Comparison of ENCODE assay signal across 8 mouse cellular contexts in the genomic region with DNA sequence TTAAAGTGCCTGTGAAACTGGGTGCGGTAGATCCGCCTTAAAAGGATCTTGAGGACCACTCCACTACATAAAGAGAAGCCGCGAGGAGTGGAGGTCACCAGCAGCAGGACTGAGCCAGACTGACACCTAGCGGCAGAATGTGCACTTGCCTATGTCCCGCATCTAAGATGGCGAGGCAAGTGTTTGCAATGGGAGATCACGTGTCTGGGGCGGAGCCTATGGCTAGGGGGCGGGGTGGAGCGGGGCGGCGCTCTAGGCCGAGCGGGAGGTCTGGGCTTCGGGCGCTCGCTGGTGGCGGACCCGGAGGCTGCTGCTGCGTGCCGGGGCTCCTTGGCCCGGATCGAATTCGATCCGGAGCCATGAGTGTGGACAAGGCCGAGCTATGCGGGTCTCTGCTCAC. TPM values are rescaled to one million over a fixed set of nuclear protein-coding genes. Genes with fewer than 3 reads are reported as not detected.
DNase-seq lines count a peak whose midpoint lies in the region; ATAC-seq and TF ChIP-seq lines count a peak whose summit lies in the region.

A gene (plus strand): TSS at position 255 of the 400 bp plus-strand sequence.

- 0 out of 2 replicates have a peak, but pooled peaks have one; percentile 46 for TF ChIP-seq POLR2A in bone marrow macrophage, adult 2 months (IDR thresholded peaks at IDR 0.05; ENCODE audit: borderline replicate concordance, low read depth, low read length)
- peak; percentile 41; the same call in 1 of the 2 replicates for TF ChIP-seq POLR2A in embryonic fibroblast, embryonic 13.5 days (IDR thresholded peaks at IDR 0.05; ENCODE audit: low read depth, low read length)

- DNase-seq in A20 (ENCODE audit: low read depth, low spot score): peak; percentile 99
- peak; percentile 99 for DNase-seq in heart, embryonic 10.5 days (ENCODE audit: low spot score)
- DNase-seq in liver: peak; percentile 99
- peak; percentile 98 for DNase-seq in spleen, postnatal 4 days (ENCODE audit: low spot score in 2 of 2)

- H3K27me3 ChIP-seq in heart, embryonic 10.5 days (ENCODE audit: insufficient read depth, poor library complexity, severe bottlenecking): peaks cover 33% of the 10 kb centered on the region
- H3K27me3 ChIP-seq in kidney, embryonic 15.5 days: peaks cover 31% of the 10 kb centered on the region

- no peak; the same call in none of the 2 replicates for TF ChIP-seq CTCF in bone marrow macrophage, adult 2 months (IDR thresholded peaks at IDR 0.05; ENCODE audit: low read depth, low read length)
- TF ChIP-seq CTCF in embryonic fibroblast, embryonic 13.5 days (IDR thresholded peaks at IDR 0.05; ENCODE audit: borderline replicate concordance, insufficient read depth, low read length): peak; percentile 97

- no peaks in the 10 kb centered on the region for H3K9me3 ChIP-seq in heart, embryonic 10.5 days
- no peaks in the 10 kb centered on the region for H3K9me3 ChIP-seq in kidney, embryonic 15.5 days (replicated peaks)

- H3K4me2 ChIP-seq in kidney, embryonic 15.5 days: peak within 1 kb of the TSS; percentile 85

- no peaks in the 10 kb centered on the region for H3K36me3 ChIP-seq in heart, embryonic 10.5 days
- peaks cover 9% of the 10 kb centered on the region; the same call in 1 of the 2 replicates for H3K36me3 ChIP-seq in kidney, embryonic 15.5 days

- H3K4me3 ChIP-seq in bone marrow macrophage, adult 2 months (ENCODE audit: insufficient read depth, low read length): peak within 1 kb of the TSS; percentile 81
- peak within 1 kb of the TSS; percentile 48 for H3K4me3 ChIP-seq in embryonic fibroblast, embryonic 13.5 days (ENCODE audit: insufficient read depth, low read length)
- H3K4me3 ChIP-seq in heart, embryonic 10.5 days: peak within 1 kb of the TSS; percentile 67
- H3K4me3 ChIP-seq in kidney, embryonic 15.5 days (replicated peaks): peak within 1 kb of the TSS; percentile 58

- ATAC-seq in kidney, embryonic 15.5 days (replicated peaks; ENCODE audit: low FRiP score): peak; percentile 91
- ATAC-seq in monocyte, adult 5-6 weeks (replicated peaks; ENCODE audit: insufficient number of reproducible peaks, low FRiP score, low TSS enrichment, poor library complexity, severe bottlenecking): peak; percentile 78

- peaks cover 17% of the 10 kb centered on the region for H3K4me1 ChIP-seq in bone marrow macrophage, adult 2 months (ENCODE audit: control insufficient read depth, insufficient read depth, low read length)
- peaks cover 17% of the 10 kb centered on the region for H3K4me1 ChIP-seq in embryonic fibroblast, embryonic 13.5 days (ENCODE audit: control insufficient read depth, insufficient read depth, low read length)
- H3K4me1 ChIP-seq in heart, embryonic 10.5 days: peaks cover 27% of the 10 kb centered on the region
- H3K4me1 ChIP-seq in kidney, embryonic 15.5 days: peaks cover 29% of the 10 kb centered on the region

- H3K9ac ChIP-seq in kidney, embryonic 15.5 days: peak within 1 kb of the TSS; percentile 69

- under 1% methylated on average over 28 of the region's 28 CpGs for WGBS in heart, embryonic 10.5 days
- under 1% methylated on average over 28 of the region's 28 CpGs for WGBS in kidney, embryonic 15.5 days

- peak within 1 kb of the TSS; percentile 46 for H3K27ac ChIP-seq in bone marrow macrophage, adult 2 months (ENCODE audit: insufficient read depth, low read depth, low read length)
- H3K27ac ChIP-seq in embryonic fibroblast, embryonic 13.5 days (ENCODE audit: insufficient read depth, low read length): peak within 1 kb of the TSS; percentile 58
- H3K27ac ChIP-seq in heart, embryonic 10.5 days: peak within 1 kb of the TSS; percentile 85
- H3K27ac ChIP-seq in kidney, embryonic 15.5 days: peak within 1 kb of the TSS; percentile 85

RNA-seq across cellular contexts. Expression of the gene that starts here (rescaled TPM):
- polyA plus RNA-seq in bone marrow macrophage, adult 2 months (2012; ENCODE audit: insufficient read depth, insufficient read length, missing spikeins): 14.5 and 17.4 TPM in 2 replicates
- polyA plus RNA-seq in embryonic fibroblast, embryonic 13.5 days (2011; ENCODE audit: insufficient read length, low read depth, missing spikeins): 7.9 and 8.1 TPM in 2 replicates
- polyA plus RNA-seq in heart, embryonic 10.5 days (2016; fragmentation: Nextera tagmentation; extraction: Ambion mirVana): 8.4 and 14.7 TPM in 2 replicates
- 25.3 and 27.0 TPM in 2 replicates for polyA plus RNA-seq in kidney, embryonic 15.5 days (2015; fragmentation: Nextera tagmentation; extraction: Ambion mirVana)
- total RNA-seq in monocyte, adult 5-6 weeks (2017): 4.2 to 8.7 TPM (median 4.5 TPM) in 3 replicates

Comparison
In these comparisons a context has a peak if more than half of its experiments do, and no peak if none do; other contexts are left out.
1. Peak in every context shown above with its lines: DNase-seq, ATAC-seq, H3K4me3 ChIP-seq and H3K27ac ChIP-seq.